Mouse (Mus musculus): ENCODE measurements at regions not wholly inside any gene's neighbourhood (a gene's known extent, or its start where the extent isn't known, plus 50 kb on each side); places are given as distances from the start of the nearest gene placed in this dataset.

DNA sequence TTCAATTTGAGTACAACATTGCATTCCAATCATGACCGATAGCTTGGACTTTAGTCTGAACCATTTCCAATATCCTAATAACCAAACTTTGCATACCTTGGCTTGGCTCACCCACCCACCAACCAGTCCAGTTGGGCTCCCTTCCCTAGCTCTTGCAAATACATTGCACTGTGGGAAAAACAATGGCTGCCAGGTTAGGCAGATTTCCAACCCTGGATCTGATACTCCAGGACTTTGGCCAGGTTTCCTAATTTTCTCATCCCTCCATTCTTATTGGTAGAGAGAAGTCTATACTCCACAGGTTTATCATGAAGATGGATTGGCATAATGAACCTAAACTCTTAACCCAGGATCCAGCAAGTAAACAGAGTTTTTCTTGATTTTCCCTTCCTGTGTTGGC, 299.4 kb upstream of the Chd6 start:
- no peak for TF ChIP-seq CTCF (IDR thresholded peaks at IDR 0.05; ENCODE audit: insufficient read depth, low read length)
- no peak for TF ChIP-seq POLR2A (IDR thresholded peaks at IDR 0.05; ENCODE audit: borderline replicate concordance, extremely low read depth, low read depth, low read length)
- WGBS, result 89% methylated on average over 1 of the region's 1 CpGs
- Histone ChIP-seq H3K4me3 (replicated peaks; ENCODE audit: extremely low read depth, low read depth, low read length) (no peak overlapping the region), H3K4me1 (ENCODE audit: control insufficient read depth, insufficient read depth, low read length) (no peaks in the 10 kb centered on the region)
- DNase-seq, result no peak

DNA sequence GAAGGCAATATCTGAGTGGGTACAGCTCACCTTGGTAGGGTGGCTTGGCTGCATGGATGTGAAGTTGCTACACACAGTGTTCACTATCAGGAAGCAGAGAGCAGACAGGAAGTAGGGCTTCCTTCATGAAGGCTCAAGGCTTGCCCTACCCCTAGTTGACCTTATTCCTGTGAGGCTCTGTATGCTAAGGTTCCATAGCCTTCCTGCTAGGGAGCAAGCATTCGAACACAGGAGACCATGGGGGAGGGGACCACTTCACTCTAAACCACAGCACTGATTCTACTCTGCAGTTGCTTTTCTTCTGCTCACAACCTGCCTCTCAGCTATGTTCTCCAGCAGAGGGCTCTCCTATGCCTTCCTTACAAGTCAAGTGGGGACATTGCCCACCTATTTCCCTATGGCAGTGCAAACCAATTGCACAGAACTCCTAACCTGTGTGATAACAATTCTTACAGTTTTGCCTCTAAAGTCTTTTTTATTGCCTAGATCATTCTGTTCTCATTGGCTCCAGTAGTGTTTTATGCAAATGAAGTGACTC, 297.0 kb upstream of the Chd6 start:
- Histone ChIP-seq H3K4me1 (ENCODE audit: control insufficient read depth, insufficient read depth, low read length) (no peaks in the 10 kb centered on the region), H3K4me3 (replicated peaks; ENCODE audit: extremely low read depth, low read depth, low read length) (no peak overlapping the region)
- 6% methylated on average over 1 of the region's 1 CpGs for WGBS
- no peak for DNase-seq
- TF ChIP-seq POLR2A (IDR thresholded peaks at IDR 0.05; ENCODE audit: borderline replicate concordance, extremely low read depth, low read depth, low read length), result no peak
- no peak for TF ChIP-seq CTCF (IDR thresholded peaks at IDR 0.05; ENCODE audit: insufficient read depth, low read length)

DNA sequence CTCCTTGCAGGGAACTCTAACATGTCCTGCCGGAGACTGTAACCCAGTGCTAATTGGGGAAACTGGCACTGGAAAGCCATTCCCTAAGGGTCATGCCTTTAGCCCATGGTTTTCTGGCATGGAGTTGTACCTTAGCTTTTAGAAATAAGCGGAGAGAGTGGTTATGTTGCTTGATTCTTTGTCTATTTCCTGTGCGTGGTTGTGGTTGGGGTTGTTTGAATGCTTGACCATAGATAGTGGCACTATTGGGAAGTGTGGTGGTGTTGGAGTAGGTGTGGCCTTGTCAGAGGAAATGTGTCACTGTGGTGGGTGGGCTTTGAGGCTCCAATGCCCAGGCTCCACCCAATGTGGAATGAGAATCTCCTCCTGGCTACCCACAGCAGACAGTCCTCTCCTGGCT, 289.2 kb upstream of the Chd6 start:
- WGBS, result 76% methylated on average over 3 of the region's 3 CpGs
- DNase-seq, result no peak
- H3K4me1 ChIP-seq (ENCODE audit: control insufficient read depth, insufficient read depth, low read length), result no peaks in the 10 kb centered on the region
- TF ChIP-seq CTCF (IDR thresholded peaks at IDR 0.05; ENCODE audit: insufficient read depth, low read length), result no peak
- no peak for TF ChIP-seq POLR2A (IDR thresholded peaks at IDR 0.05; ENCODE audit: borderline replicate concordance, extremely low read depth, low read depth, low read length)
- no peak overlapping the region for H3K4me3 ChIP-seq (replicated peaks; ENCODE audit: extremely low read depth, low read depth, low read length)

DNA sequence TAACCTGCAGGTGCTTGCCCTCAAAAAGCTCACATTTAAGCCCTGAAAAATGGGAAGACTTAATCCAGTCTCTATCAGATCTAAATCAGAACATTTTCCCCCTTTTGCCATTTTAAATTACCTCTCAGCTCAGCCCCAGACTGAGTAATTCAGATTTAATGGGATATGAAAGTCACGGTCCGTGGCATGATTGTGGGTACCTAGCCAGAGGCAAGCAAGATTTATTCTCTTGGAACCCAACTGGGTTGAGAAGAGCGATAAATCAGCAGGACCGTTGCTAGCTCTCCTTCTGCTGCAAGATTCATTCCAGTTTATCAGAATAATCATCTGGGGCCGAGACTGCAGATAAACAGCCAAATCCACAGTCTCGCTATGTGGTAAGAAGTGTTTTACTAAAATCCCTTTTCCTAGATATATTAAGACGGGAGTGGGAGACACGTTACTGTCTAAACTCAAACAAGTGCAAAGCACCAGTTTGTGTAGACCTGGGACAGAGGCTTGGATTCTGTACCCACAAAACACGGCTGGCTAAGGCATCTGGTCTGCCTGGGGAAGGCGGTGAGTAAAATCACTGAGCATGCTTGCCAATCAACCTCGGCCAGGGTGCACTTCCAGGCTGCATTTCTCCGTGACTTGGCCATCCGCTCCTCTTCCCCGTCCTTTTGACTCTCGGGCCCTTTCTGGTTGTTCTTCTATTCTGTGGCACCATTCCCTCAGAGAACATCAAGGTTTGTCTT, 282.2 kb upstream of the Chd6 start:
- Histone ChIP-seq H3K4me1 (ENCODE audit: control insufficient read depth, insufficient read depth, low read length) (no peaks in the 10 kb centered on the region), H3K4me3 (replicated peaks; ENCODE audit: extremely low read depth, low read depth, low read length) (no peak overlapping the region)
- TF ChIP-seq POLR2A (IDR thresholded peaks at IDR 0.05; ENCODE audit: borderline replicate concordance, extremely low read depth, low read depth, low read length) (no peak), CTCF (IDR thresholded peaks at IDR 0.05; ENCODE audit: insufficient read depth, low read length) (no peak)
- DNase-seq, result no peak
- WGBS, result 79% methylated on average over 15 of the region's 15 CpGs

DNA sequence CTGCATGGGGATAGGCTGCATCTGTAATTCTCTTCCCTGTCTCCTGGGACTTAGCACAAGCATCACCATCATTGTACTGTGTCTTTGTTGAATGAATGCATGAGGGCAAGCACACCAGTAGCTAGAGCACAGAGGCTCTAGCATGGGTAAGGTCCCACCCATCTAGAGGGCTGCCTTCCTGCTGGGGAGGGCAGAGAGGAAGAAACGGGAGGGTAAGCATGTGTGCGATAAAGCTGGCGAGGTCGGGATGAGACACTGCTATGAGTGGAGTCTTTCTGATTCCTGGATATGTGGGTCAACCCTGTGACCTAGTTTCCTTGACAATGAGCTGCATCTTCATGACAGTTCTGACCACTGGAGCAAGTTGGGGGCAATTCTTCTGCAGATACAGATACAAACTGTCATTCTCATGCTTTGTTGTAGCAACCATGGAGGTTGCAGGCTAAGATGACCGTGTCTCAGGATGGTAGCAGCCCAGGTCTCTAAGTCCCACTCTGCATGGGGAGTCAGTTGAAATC, 280.5 kb upstream of the Chd6 start:
- 71% methylated on average over 5 of the region's 5 CpGs for WGBS
- TF ChIP-seq POLR2A (IDR thresholded peaks at IDR 0.05; ENCODE audit: borderline replicate concordance, extremely low read depth, low read depth, low read length) (no peak), CTCF (IDR thresholded peaks at IDR 0.05; ENCODE audit: insufficient read depth, low read length) (no peak)
- DNase-seq, result no peak
- no peaks in the 10 kb centered on the region for H3K4me1 ChIP-seq (ENCODE audit: control insufficient read depth, insufficient read depth, low read length)
- H3K4me3 ChIP-seq (replicated peaks; ENCODE audit: extremely low read depth, low read depth, low read length), result no peak overlapping the region

DNA sequence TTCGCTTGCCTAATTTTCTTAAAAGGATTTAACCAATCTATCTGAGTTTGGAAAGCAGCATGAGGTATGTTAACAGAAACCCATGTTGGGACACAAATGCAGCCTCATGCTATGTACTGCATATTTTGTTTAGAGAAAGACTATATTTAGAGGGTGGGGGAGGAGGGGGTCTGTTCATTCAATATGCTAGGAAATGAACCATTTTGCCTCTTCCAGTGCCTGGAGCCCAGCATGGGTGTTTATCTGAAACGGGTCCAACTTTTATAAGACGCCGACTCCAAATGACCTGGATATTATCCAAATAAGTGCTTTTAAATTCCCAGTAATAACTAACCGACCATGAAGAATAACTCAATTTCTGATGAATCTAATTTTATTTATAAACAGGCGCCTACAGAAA, 278.2 kb upstream of the Chd6 start:
- 62% methylated on average over 6 of the region's 6 CpGs for WGBS
- no peak overlapping the region for H3K4me3 ChIP-seq (replicated peaks; ENCODE audit: extremely low read depth, low read depth, low read length)
- no peaks in the 10 kb centered on the region for H3K4me1 ChIP-seq (ENCODE audit: control insufficient read depth, insufficient read depth, low read length)
- TF ChIP-seq CTCF (IDR thresholded peaks at IDR 0.05; ENCODE audit: insufficient read depth, low read length) (no peak), POLR2A (IDR thresholded peaks at IDR 0.05; ENCODE audit: borderline replicate concordance, extremely low read depth, low read depth, low read length) (no peak)
- DNase-seq, result no peak

DNA sequence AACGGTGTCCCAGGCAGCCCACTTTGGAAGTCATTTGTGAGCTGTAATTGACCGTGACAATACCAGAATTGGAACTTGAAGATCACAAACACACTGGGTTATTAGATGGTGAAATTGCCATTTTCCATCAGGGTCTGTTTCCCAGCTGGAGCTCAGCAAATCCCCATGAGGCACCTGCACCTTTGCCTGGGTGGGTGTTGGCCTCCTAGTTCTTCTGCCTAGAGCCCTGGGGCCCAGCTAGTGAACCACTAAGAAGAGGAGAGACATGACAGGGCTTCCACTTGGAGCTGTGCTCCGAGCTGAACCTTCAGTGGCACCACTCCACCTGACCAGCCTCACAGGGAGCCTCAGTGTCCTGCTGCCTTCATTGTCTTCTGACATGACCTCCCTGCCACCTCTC, 273.5 kb upstream of the Chd6 start:
- TF ChIP-seq POLR2A (IDR thresholded peaks at IDR 0.05; ENCODE audit: borderline replicate concordance, extremely low read depth, low read depth, low read length), result no peak
- TF ChIP-seq CTCF (IDR thresholded peaks at IDR 0.05; ENCODE audit: insufficient read depth, low read length), result no peak
- no peak overlapping the region for H3K4me3 ChIP-seq (replicated peaks; ENCODE audit: extremely low read depth, low read depth, low read length)
- no peak for DNase-seq
- 69% methylated on average over 3 of the region's 3 CpGs for whole genome bisulfite sequencing
- no peaks in the 10 kb centered on the region for H3K4me1 ChIP-seq (ENCODE audit: control insufficient read depth, insufficient read depth, low read length)

DNA sequence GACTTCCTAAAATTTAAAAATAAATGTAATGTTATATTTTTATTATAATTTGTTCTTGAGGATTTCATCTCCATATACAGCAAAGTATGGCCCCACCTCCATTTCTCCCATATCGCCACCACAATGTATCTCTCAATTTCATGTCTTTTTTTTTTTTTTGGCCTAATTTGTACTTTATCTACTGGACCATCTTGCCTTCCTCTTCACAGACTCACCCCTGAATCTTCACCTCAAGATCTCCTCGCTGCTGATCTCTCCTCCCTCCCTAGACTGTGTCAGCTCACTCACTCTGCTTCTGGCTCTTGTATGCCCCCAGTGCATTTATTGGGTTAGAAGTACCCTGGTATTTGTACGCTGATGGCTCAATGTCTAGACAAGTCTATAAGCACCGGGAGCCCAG, 269.4 kb upstream of the Chd6 start:
- Histone ChIP-seq H3K4me3 (replicated peaks; ENCODE audit: extremely low read depth, low read depth, low read length) (no peak overlapping the region), H3K4me1 (ENCODE audit: control insufficient read depth, insufficient read depth, low read length) (no peaks in the 10 kb centered on the region)
- no peak for TF ChIP-seq CTCF (IDR thresholded peaks at IDR 0.05; ENCODE audit: insufficient read depth, low read length)
- TF ChIP-seq POLR2A (IDR thresholded peaks at IDR 0.05; ENCODE audit: borderline replicate concordance, extremely low read depth, low read depth, low read length), result no peak
- 85% methylated on average over 4 of the region's 4 CpGs for WGBS
- no peak for DNase-seq

DNA sequence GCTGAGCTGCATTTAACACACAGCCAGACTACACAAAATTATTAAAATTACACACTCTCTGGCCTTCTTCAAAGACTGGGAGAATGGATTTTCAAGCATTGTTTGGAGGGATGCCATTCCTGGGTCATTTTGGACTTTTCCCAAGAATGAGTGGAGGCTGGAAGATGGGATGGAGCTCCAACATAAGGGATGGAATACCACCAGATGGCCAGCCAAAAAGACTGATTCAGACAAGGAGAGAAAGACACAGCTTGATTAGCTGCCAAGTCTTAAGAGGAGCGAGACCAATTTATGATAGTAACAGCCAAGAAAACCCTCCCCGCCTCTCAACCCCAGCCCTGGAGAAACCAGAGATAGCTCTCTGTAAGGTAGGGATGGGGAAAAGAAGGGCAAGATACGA, 253.4 kb upstream of the Chd6 start:
- Histone ChIP-seq H3K4me3 (replicated peaks; ENCODE audit: extremely low read depth, low read depth, low read length) (no peak overlapping the region), H3K4me1 (ENCODE audit: control insufficient read depth, insufficient read depth, low read length) (no peaks in the 10 kb centered on the region)
- TF ChIP-seq CTCF (IDR thresholded peaks at IDR 0.05; ENCODE audit: insufficient read depth, low read length) (no peak), POLR2A (IDR thresholded peaks at IDR 0.05; ENCODE audit: borderline replicate concordance, extremely low read depth, low read depth, low read length) (no peak)
- 66% methylated on average over 3 of the region's 3 CpGs for WGBS
- DNase-seq, result no peak

DNA sequence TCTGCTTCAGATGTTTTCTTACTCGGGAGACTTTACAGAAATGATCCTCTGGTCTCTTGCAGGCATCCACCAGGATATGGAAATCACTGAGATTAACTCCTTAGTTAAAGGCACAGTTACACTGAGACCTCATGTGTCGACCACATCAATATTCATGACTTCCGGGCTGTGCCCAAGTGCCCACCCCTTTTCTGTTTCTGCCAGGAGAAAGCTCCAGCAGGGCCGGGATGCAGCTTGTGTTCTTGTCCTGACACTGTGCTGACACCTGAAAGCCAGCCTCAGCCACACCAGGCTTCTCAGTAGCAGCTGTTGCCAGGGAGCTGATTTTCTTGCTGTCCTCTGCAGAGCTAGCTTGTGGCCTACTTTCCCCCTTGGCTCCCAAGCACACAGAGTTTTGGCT, 240.2 kb upstream of the Chd6 start:
- whole genome bisulfite sequencing, result 31% methylated on average over 4 of the region's 4 CpGs
- DNase-seq, result no peak
- TF ChIP-seq POLR2A (IDR thresholded peaks at IDR 0.05; ENCODE audit: borderline replicate concordance, extremely low read depth, low read depth, low read length) (no peak), CTCF (IDR thresholded peaks at IDR 0.05; ENCODE audit: insufficient read depth, low read length) (no peak)
- Histone ChIP-seq H3K4me1 (ENCODE audit: control insufficient read depth, insufficient read depth, low read length) (no peaks in the 10 kb centered on the region), H3K4me3 (replicated peaks; ENCODE audit: extremely low read depth, low read depth, low read length) (no peak overlapping the region)

Data from lung, adult 2 months (tissue).